Mouse (Mus musculus) limb, embryonic 14.5 days (tissue): ENCODE measurements at regions not wholly inside any gene's neighbourhood (a gene's known extent, or its start where the extent isn't known, plus 50 kb on each side); places are given as distances from the start of the nearest gene placed in this dataset.

Source experiments
- ATAC-seq: fragments of 200-750 bp; cut with Nextera tagmentation; 2 replicates; pipeline ENCODE4 v1.8.0; 2017; ENCODE audit warnings: low read depth, moderate number of reproducible peaks, moderate TSS enrichment; ENCODE audit not compliant: low FRiP score
- DNase-seq: peaks from one replicate; pipeline ENCODE4 v3.0.0-alpha.2; 2015; ENCODE audit warnings: low spot score
- H3K27ac ChIP-seq: fragments of 300-500 bp; sonication (generic); replicated peaks from 2 replicates; pipeline ENCODE4 v1.5.1; 2014; ENCODE audit warnings: low read depth, mild to moderate bottlenecking, low read length, moderate library complexity, mixed read lengths
- H3K27me3 ChIP-seq: fragments of 300-500 bp; sonication (generic); 2 replicates; pipeline ENCODE4 v1.6.1; 2014; ENCODE audit warnings: low read length, mixed read lengths; ENCODE audit not compliant: control insufficient read depth, insufficient read depth
- H3K36me3 ChIP-seq: fragments of 300-500 bp; sonication (generic); 2 replicates; pipeline ENCODE4 v1.6.1; 2014; ENCODE audit warnings: mild to moderate bottlenecking, low read length, moderate library complexity, mixed read lengths; ENCODE audit not compliant: control insufficient read depth, insufficient read depth
- H3K4me1 ChIP-seq: fragments of 300-500 bp; sonication (generic); 2 replicates; pipeline ENCODE4 v1.6.1; 2014; ENCODE audit warnings: antibody characterized with exemption, low read length, mixed read lengths; ENCODE audit not compliant: control insufficient read depth, insufficient read depth
- H3K4me2 ChIP-seq: fragments of 300-500 bp; sonication (generic); replicated peaks from 2 replicates; pipeline ENCODE4 v1.6.1; 2014; ENCODE audit warnings: low read depth, mild to moderate bottlenecking, low read length, moderate library complexity; ENCODE audit not compliant: severe bottlenecking
- H3K4me3 ChIP-seq: fragments of 300-500 bp; sonication (generic); replicated peaks from 2 replicates; pipeline ENCODE4 v1.5.1; 2014; ENCODE audit warnings: low read length
- H3K9ac ChIP-seq: fragments of 300-500 bp; sonication (generic); 2 replicates; pipeline ENCODE4 v1.6.1; 2014; ENCODE audit warnings: mild to moderate bottlenecking, low read depth, low read length, moderate library complexity; ENCODE audit not compliant: severe bottlenecking
- H3K9me3 ChIP-seq: fragments of 300-500 bp; sonication (generic); 2 replicates; pipeline ENCODE4 v1.6.1; 2016; ENCODE audit warnings: low read length; ENCODE audit not compliant: control insufficient read depth
- POLR2A ChIP-seq: fragments of 200-500 bp; IDR thresholded peaks from 2 replicates; pipeline ENCODE4 v1.8.0; 2012; ENCODE audit warnings: inconsistent platforms, mild to moderate bottlenecking, moderate library complexity, borderline replicate concordance; ENCODE audit not compliant: insufficient read depth, insufficient read length; ENCODE audit errors: extremely low read depth
- WGBS: fragments of 180-500 bp; shearing (Covaris S2); extraction: QIAGEN DNeasy Blood & Tissue Kit; methylation state at CpG from one replicate; pipeline ENCODE4 v1.1.7; 2014; 5-methylcytosine and 5-hydroxymethylcytosine counted together

- no peaks in the 10 kb centered on the region for H3K36me3 ChIP-seq
- H3K27me3 ChIP-seq, result no peaks in the 10 kb centered on the region
- no peak overlapping the region for H3K4me3 ChIP-seq
- no peak for TF ChIP-seq POLR2A
- ATAC-seq (no peak), DNase-seq (no peak)
- no peak overlapping the region for H3K4me2 ChIP-seq
- H3K4me1 ChIP-seq, result no peaks in the 10 kb centered on the region
- no peak overlapping the region for H3K9ac ChIP-seq
- WGBS, result 66% methylated on average over 3 of the region's 3 CpGs
- no peaks in the 10 kb centered on the region for H3K9me3 ChIP-seq
- H3K27ac ChIP-seq, result no peak overlapping the region
Observed at GRCm38 (mm10) chr1:138771307-138772011, 76.9 kb downstream of the Lhx9 start.

- 64% methylated on average over 7 of the region's 7 CpGs for WGBS
- H3K9ac ChIP-seq, result no peak overlapping the region
- H3K9me3 ChIP-seq, result no peaks in the 10 kb centered on the region
- H3K4me1 ChIP-seq, result 0 out of 2 replicates have a peak, but pooled peaks cover 2% of the 10 kb centered on the region
- no peaks in the 10 kb centered on the region for H3K27me3 ChIP-seq
- H3K36me3 ChIP-seq, result no peaks in the 10 kb centered on the region
- H3K27ac ChIP-seq, result no peak overlapping the region
- no peak overlapping the region for H3K4me3 ChIP-seq
- no peak for DNase-seq
- ATAC-seq, result no peak
- no peak for TF ChIP-seq POLR2A
- no peak overlapping the region for H3K4me2 ChIP-seq
Observed at GRCm38 (mm10) chr1:138762876-138763275, 85.5 kb downstream of the Lhx9 start.

GRCm38 (mm10) chr1:138757777-138758176 is 90.6 kb downstream of the Lhx9 start:
- Histone ChIP-seq H3K4me1 (no peaks in the 10 kb centered on the region), H3K36me3 (no peaks in the 10 kb centered on the region), H3K9me3 (no peaks in the 10 kb centered on the region), H3K4me3 (no peak overlapping the region), H3K9ac (no peak overlapping the region), H3K4me2 (no peak overlapping the region), H3K27ac (no peak overlapping the region), H3K27me3 (no peaks in the 10 kb centered on the region)
- DNase-seq, result no peak
- no peak for ATAC-seq
- no peak for TF ChIP-seq POLR2A

- H3K4me2 ChIP-seq, result no peak overlapping the region
- H3K9me3 ChIP-seq, result no peaks in the 10 kb centered on the region
- H3K4me1 ChIP-seq, result no peaks in the 10 kb centered on the region; the same call in 1 of the 2 replicates
- H3K36me3 ChIP-seq, result no peaks in the 10 kb centered on the region
- WGBS, result 45% methylated on average over 3 of the region's 3 CpGs
- H3K27ac ChIP-seq, result no peak overlapping the region
- H3K27me3 ChIP-seq, result no peaks in the 10 kb centered on the region
- no peak overlapping the region for H3K9ac ChIP-seq
- no peak for ATAC-seq
- no peak for TF ChIP-seq POLR2A
- no peak for DNase-seq
- no peak overlapping the region for H3K4me3 ChIP-seq
Observed at GRCm38 (mm10) chr1:138733308-138733707, 113.4 kb upstream of the Nek7 start.

- Histone ChIP-seq H3K9me3 (no peaks in the 10 kb centered on the region), H3K4me2 (no peak overlapping the region), H3K27ac (no peak overlapping the region), H3K9ac (no peak overlapping the region), H3K4me3 (no peak overlapping the region), H3K36me3 (no peaks in the 10 kb centered on the region), H3K4me1 (no peaks in the 10 kb centered on the region; the same call in 1 of the 2 replicates), H3K27me3 (no peaks in the 10 kb centered on the region)
- 44% methylated on average over 12 of the region's 12 CpGs for WGBS
- TF ChIP-seq POLR2A, result no peak
- ATAC-seq (no peak), DNase-seq (no peak)
Observed at GRCm38 (mm10) chr1:138731008-138731407, 111.1 kb upstream of the Nek7 start.

- WGBS, result 66% methylated on average over 2 of the region's 2 CpGs
- ATAC-seq, result no peak
Observed at GRCm38 (mm10) chr1:138729089-138729699, 109.3 kb upstream of the Nek7 start.

More at GRCm38 (mm10) chr1:138729089-138729699, 109.3 kb upstream of the Nek7 start:
- Histone ChIP-seq H3K4me3 (no peak overlapping the region), H3K4me1 (no peaks in the 10 kb centered on the region; the same call in 1 of the 2 replicates), H3K27ac (no peak overlapping the region), H3K9ac (no peak overlapping the region), H3K36me3 (no peaks in the 10 kb centered on the region), H3K27me3 (no peaks in the 10 kb centered on the region), H3K4me2 (no peak overlapping the region), H3K9me3 (no peaks in the 10 kb centered on the region)
- no peak for DNase-seq
- no peak for TF ChIP-seq POLR2A
